Mouse (Mus musculus): ENCODE results near the gene Rpl18a. TPM values are rescaled to one million over a fixed set of nuclear protein-coding genes. Genes with fewer than 3 reads are reported as not detected.
A peak's percentile ranks its signal among the peaks of the same experiment; 100 is the strongest.

Gene Rpl18a
- polyA plus RNA-seq, 1 experiment from 2014 or later = 2,149 TPM

GRCm38 (mm10) chr8:70879500-70879899 is 17.7 kb downstream of the Rpl18a start:
- Histone ChIP-seq H3K27me3 (ENCODE audit: control insufficient read depth, insufficient read depth, low read depth, low read length) (peaks cover 13% of the 10 kb centered on the region), H3K4me3 (ENCODE audit: low read depth, low read length) (no peak overlapping the region), H3K9ac (ENCODE audit: low read depth, low read length) (no peak overlapping the region), H3K27ac (ENCODE audit: low read length) (no peak overlapping the region), H3K9me3 (replicated peaks; ENCODE audit: control insufficient read depth, low read length) (no peaks in the 10 kb centered on the region), H3K4me1 (ENCODE audit: control insufficient read depth, low read depth, low read length) (peaks cover 4% of the 10 kb centered on the region), H3K4me2 (ENCODE audit: low read depth, low read length) (no peak overlapping the region), H3K36me3 (ENCODE audit: control insufficient read depth, insufficient read depth) (no peaks in the 10 kb centered on the region)
- 53% methylated on average over 4 of the region's 4 CpGs for WGBS (ENCODE audit: insufficient replicate concordance)
- no peak for ATAC-seq (ENCODE audit: low read depth)

GRCm38 (mm10) chr8:70878178-70878577 is 19.0 kb downstream of the Rpl18a start:
- ATAC-seq (ENCODE audit: low read depth) = no peak
- H3K9me3 ChIP-seq (replicated peaks; ENCODE audit: control insufficient read depth, low read length) = no peaks in the 10 kb centered on the region
- whole genome bisulfite sequencing (ENCODE audit: insufficient replicate concordance) = 39% methylated on average over 2 of the region's 2 CpGs
- peaks cover 8% of the 10 kb centered on the region for H3K4me1 ChIP-seq (ENCODE audit: control insufficient read depth, low read depth, low read length)
- H3K27ac ChIP-seq (ENCODE audit: low read length) = no peak overlapping the region
- no peak overlapping the region for H3K4me3 ChIP-seq (ENCODE audit: low read depth, low read length)
- H3K36me3 ChIP-seq (ENCODE audit: control insufficient read depth, insufficient read depth) = no peaks in the 10 kb centered on the region
- no peak overlapping the region for H3K9ac ChIP-seq (ENCODE audit: low read depth, low read length)
- H3K27me3 ChIP-seq (ENCODE audit: control insufficient read depth, insufficient read depth, low read depth, low read length) = peaks cover 13% of the 10 kb centered on the region
- H3K4me2 ChIP-seq (ENCODE audit: low read depth, low read length) = no peak overlapping the region

GRCm38 (mm10) chr8:70876382-70876781 is 20.8 kb downstream of the Rpl18a start:
- Histone ChIP-seq H3K36me3 (ENCODE audit: control insufficient read depth, insufficient read depth) (no peaks in the 10 kb centered on the region), H3K9ac (ENCODE audit: low read depth, low read length) (no peak overlapping the region), H3K4me1 (ENCODE audit: control insufficient read depth, low read depth, low read length) (peaks cover 16% of the 10 kb centered on the region), H3K4me2 (ENCODE audit: low read depth, low read length) (no peak overlapping the region), H3K4me3 (ENCODE audit: low read depth, low read length) (no peak overlapping the region), H3K27me3 (ENCODE audit: control insufficient read depth, insufficient read depth, low read depth, low read length) (peaks cover 13% of the 10 kb centered on the region), H3K27ac (ENCODE audit: low read length) (no peak overlapping the region), H3K9me3 (replicated peaks; ENCODE audit: control insufficient read depth, low read length) (no peaks in the 10 kb centered on the region)
- ATAC-seq (ENCODE audit: low read depth) = no peak
- WGBS (ENCODE audit: insufficient replicate concordance) = 36% methylated on average over 4 of the region's 4 CpGs

- no peak overlapping the region for H3K9ac ChIP-seq (ENCODE audit: low read depth, low read length)
- no peak overlapping the region for H3K27ac ChIP-seq (ENCODE audit: low read length)
- H3K4me2 ChIP-seq (ENCODE audit: low read depth, low read length) = no peak overlapping the region
- H3K9me3 ChIP-seq (replicated peaks; ENCODE audit: control insufficient read depth, low read length) = no peaks in the 10 kb centered on the region
- H3K4me1 ChIP-seq (ENCODE audit: control insufficient read depth, low read depth, low read length) = peaks cover 23% of the 10 kb centered on the region
- WGBS (ENCODE audit: insufficient replicate concordance) = 77% methylated on average over 13 of the region's 13 CpGs
- H3K4me3 ChIP-seq (ENCODE audit: low read depth, low read length) = no peak overlapping the region
- no peaks in the 10 kb centered on the region for H3K36me3 ChIP-seq (ENCODE audit: control insufficient read depth, insufficient read depth)
- ATAC-seq (ENCODE audit: low read depth) = no peak
- peaks cover 2% of the 10 kb centered on the region; the same call in 1 of the 2 replicates for H3K27me3 ChIP-seq (ENCODE audit: control insufficient read depth, insufficient read depth, low read depth, low read length)
Observed at GRCm38 (mm10) chr8:70874441-70874840, 22.8 kb downstream of the Rpl18a start.

GRCm38 (mm10) chr8:70873364-70873985 is 23.7 kb downstream of the Rpl18a start, which contains the start of gene Ccdc124:
TSS of gene Ccdc124 (minus strand) at chr8:70873935.
- WGBS (ENCODE audit: insufficient replicate concordance) = under 1% methylated on average over 46 of the region's 46 CpGs
- peak within 1 kb of the TSS; percentile 64 for H3K27ac ChIP-seq (ENCODE audit: low read length)
- peaks cover 33% of the 10 kb centered on the region for H3K4me1 ChIP-seq (ENCODE audit: control insufficient read depth, low read depth, low read length)
- H3K4me2 ChIP-seq (ENCODE audit: low read depth, low read length) = peak within 1 kb of the TSS; percentile 70
- H3K4me3 ChIP-seq (ENCODE audit: low read depth, low read length) = peak within 1 kb of the TSS; percentile 75
- H3K27me3 ChIP-seq (ENCODE audit: control insufficient read depth, insufficient read depth, low read depth, low read length) = no peaks in the 10 kb centered on the region
- no peaks in the 10 kb centered on the region for H3K36me3 ChIP-seq (ENCODE audit: control insufficient read depth, insufficient read depth)
- H3K9me3 ChIP-seq (replicated peaks; ENCODE audit: control insufficient read depth, low read length) = no peaks in the 10 kb centered on the region
- ATAC-seq (ENCODE audit: low read depth) = peak; percentile 87
- H3K9ac ChIP-seq (ENCODE audit: low read depth, low read length) = peak within 1 kb of the TSS; percentile 76

GRCm38 (mm10) chr8:70872643-70873363 is 24.4 kb downstream of the Rpl18a start:
- H3K36me3 ChIP-seq (ENCODE audit: control insufficient read depth, insufficient read depth) = peaks cover 3% of the 10 kb centered on the region; the same call in 1 of the 2 replicates
- WGBS (ENCODE audit: insufficient replicate concordance) = 3% methylated on average over 31 of the region's 31 CpGs
- H3K9ac ChIP-seq (ENCODE audit: low read depth, low read length) = peak overlapping the region; percentile 76
- no peak for ATAC-seq (ENCODE audit: low read depth)
- no peaks in the 10 kb centered on the region for H3K27me3 ChIP-seq (ENCODE audit: control insufficient read depth, insufficient read depth, low read depth, low read length)
- peaks cover 40% of the 10 kb centered on the region for H3K4me1 ChIP-seq (ENCODE audit: control insufficient read depth, low read depth, low read length)
- peak overlapping the region; percentile 64 for H3K27ac ChIP-seq (ENCODE audit: low read length)
- no peaks in the 10 kb centered on the region for H3K9me3 ChIP-seq (replicated peaks; ENCODE audit: control insufficient read depth, low read length)
- peak overlapping the region; percentile 75 for H3K4me3 ChIP-seq (ENCODE audit: low read depth, low read length)
- H3K4me2 ChIP-seq (ENCODE audit: low read depth, low read length) = peak overlapping the region; percentile 70

GRCm38 (mm10) chr8:70871195-70871807 is 25.9 kb downstream of the Rpl18a start:
- H3K4me1 ChIP-seq (ENCODE audit: control insufficient read depth, low read depth, low read length) = peaks cover 43% of the 10 kb centered on the region
- H3K27me3 ChIP-seq (ENCODE audit: control insufficient read depth, insufficient read depth, low read depth, low read length) = no peaks in the 10 kb centered on the region
- H3K36me3 ChIP-seq (ENCODE audit: control insufficient read depth, insufficient read depth) = peaks cover 3% of the 10 kb centered on the region; the same call in 1 of the 2 replicates
- H3K9ac ChIP-seq (ENCODE audit: low read depth, low read length) = no peak overlapping the region
- no peak overlapping the region for H3K27ac ChIP-seq (ENCODE audit: low read length)
- H3K9me3 ChIP-seq (replicated peaks; ENCODE audit: control insufficient read depth, low read length) = no peaks in the 10 kb centered on the region
- WGBS (ENCODE audit: insufficient replicate concordance) = 85% methylated on average over 5 of the region's 5 CpGs
- no peak overlapping the region for H3K4me3 ChIP-seq (ENCODE audit: low read depth, low read length)
- no peak for ATAC-seq (ENCODE audit: low read depth)
- H3K4me2 ChIP-seq (ENCODE audit: low read depth, low read length) = no peak overlapping the region

- H3K4me1 ChIP-seq (ENCODE audit: control insufficient read depth, low read depth, low read length) = peaks cover 54% of the 10 kb centered on the region
- H3K4me2 ChIP-seq (ENCODE audit: low read depth, low read length) = no peak overlapping the region
Observed at GRCm38 (mm10) chr8:70869601-70870041, 27.6 kb downstream of the Rpl18a start.

More at GRCm38 (mm10) chr8:70869601-70870041, 27.6 kb downstream of the Rpl18a start:
- Histone ChIP-seq H3K27ac (ENCODE audit: low read length) (no peak overlapping the region), H3K36me3 (ENCODE audit: control insufficient read depth, insufficient read depth) (peaks cover 3% of the 10 kb centered on the region; the same call in 1 of the 2 replicates), H3K9me3 (replicated peaks; ENCODE audit: control insufficient read depth, low read length) (no peaks in the 10 kb centered on the region), H3K9ac (ENCODE audit: low read depth, low read length) (no peak overlapping the region), H3K4me3 (ENCODE audit: low read depth, low read length) (no peak overlapping the region), H3K27me3 (ENCODE audit: control insufficient read depth, insufficient read depth, low read depth, low read length) (peaks cover 8% of the 10 kb centered on the region)
- 51% methylated on average over 16 of the region's 16 CpGs for WGBS (ENCODE audit: insufficient replicate concordance)
- no peak for ATAC-seq (ENCODE audit: low read depth)
